Mouse (Mus musculus) kidney, postnatal 0 days (tissue): ENCODE measurements around the gene Grk5. TPM values are rescaled to one million over a fixed set of nuclear protein-coding genes. Genes with fewer than 3 reads are reported as not detected.
"Not testable (repeated sequence)": the region's sequence is repeated elsewhere in the genome, so short reads cannot be mapped to it uniquely, and the experiment has no call there.

Experiments used
- ATAC-seq: fragments of 200-750 bp; cut with Nextera tagmentation; replicated peaks from 2 replicates; pipeline ENCODE4 v1.8.0; 2017; ENCODE audit warnings: low read depth, moderate number of reproducible peaks, moderate TSS enrichment, moderate library complexity; ENCODE audit not compliant: low FRiP score
- DNase-seq: peaks from one replicate; pipeline ENCODE4 v3.0.0-alpha.2; 2016; ENCODE audit warnings: low spot score
- H3K27ac ChIP-seq: fragments of 300-500 bp; sonication (generic); 2 replicates; pipeline ENCODE4 v1.5.1; 2014; ENCODE audit warnings: mild to moderate bottlenecking
- H3K27me3 ChIP-seq: fragments of 300-500 bp; sonication (generic); 2 replicates; pipeline ENCODE4 v1.6.1; 2014; ENCODE audit warnings: low read length, mixed read lengths; ENCODE audit not compliant: insufficient read depth
- H3K36me3 ChIP-seq: fragments of 300-500 bp; sonication (generic); 2 replicates; pipeline ENCODE4 v1.6.1; 2014; ENCODE audit warnings: low read length, mixed read lengths; ENCODE audit not compliant: insufficient read depth
- H3K4me1 ChIP-seq: fragments of 300-500 bp; sonication (generic); replicated peaks from 2 replicates; pipeline ENCODE4 v1.6.1; 2014; ENCODE audit warnings: antibody characterized with exemption, low read length, mixed read lengths; ENCODE audit not compliant: insufficient read depth
- H3K4me2 ChIP-seq: fragments of 300-500 bp; sonication (generic); 2 replicates; pipeline ENCODE4 v1.6.1; 2014; ENCODE audit warnings: mild to moderate bottlenecking, low read length, moderate library complexity, mixed read lengths
- H3K4me3 ChIP-seq: fragments of 300-500 bp; sonication (generic); replicated peaks from 2 replicates; pipeline ENCODE4 v1.5.1; 2014; ENCODE audit warnings: low read depth, low read length
- H3K9ac ChIP-seq: fragments of 300-500 bp; sonication (generic); 2 replicates; pipeline ENCODE4 v1.6.1; 2014; ENCODE audit warnings: low read depth, low read length
- H3K9me3 ChIP-seq: fragments of 300-500 bp; sonication (generic); replicated peaks from 2 replicates; pipeline ENCODE4 v1.6.1; 2016; ENCODE audit warnings: low read length, inconsistent platforms, mixed read lengths
- CTCF ChIP-seq: IDR thresholded peaks from 2 replicates; pipeline ENCODE4 v1.5.1; 2016; ENCODE audit warnings: antibody characterized with exemption, low read depth, mild to moderate bottlenecking, moderate library complexity
- WGBS: fragments of 180-500 bp; shearing (Covaris S2); extraction: QIAGEN DNeasy Blood & Tissue Kit; methylation state at CpG from one replicate; pipeline ENCODE4 v1.1.7; 2014; 5-methylcytosine and 5-hydroxymethylcytosine counted together
- polyA plus RNA-seq: library from polyadenylated mRNA; unstranded; fragments of >200 nt; fragmentation: Nextera tagmentation; extraction: Ambion mirVana; gene quantifications from 2 replicates; pipeline ENCODE4 v1.2.1, GENCODE M21; 2015

The Grk5 gene
- polyA plus RNA-seq, 1 experiment from 2014 or later, result 2.3 TPM

GRCm38 (mm10) chr19:60903971-60904370 lies 14.4 kb downstream of the Grk5 start:
- no peak overlapping the region for H3K9ac ChIP-seq
- DNase-seq, result no peak
- H3K4me2 ChIP-seq, result no peak overlapping the region
- H3K27ac ChIP-seq, result no peak overlapping the region
- H3K4me3 ChIP-seq, result no peak overlapping the region
- H3K36me3 ChIP-seq, result no peaks in the 10 kb centered on the region
- TF ChIP-seq CTCF, result no peak
- H3K27me3 ChIP-seq, result no peaks in the 10 kb centered on the region
- no peak for ATAC-seq
- H3K4me1 ChIP-seq, result no peaks in the 10 kb centered on the region
- 95% methylated on average over 1 of the region's 1 CpGs for WGBS
- H3K9me3 ChIP-seq, result no peaks in the 10 kb centered on the region

GRCm38 (mm10) chr19:60905477-60905876 lies 15.9 kb downstream of the Grk5 start:
- DNase-seq (no peak), ATAC-seq (no peak)
- H3K4me2 ChIP-seq, result no peak overlapping the region
- H3K9me3 ChIP-seq, result no peaks in the 10 kb centered on the region
- H3K4me3 ChIP-seq, result no peak overlapping the region
- TF ChIP-seq CTCF, result no peak
- H3K36me3 ChIP-seq, result no peaks in the 10 kb centered on the region
- H3K4me1 ChIP-seq, result no peaks in the 10 kb centered on the region
- H3K27ac ChIP-seq, result no peak overlapping the region
- no peaks in the 10 kb centered on the region for H3K27me3 ChIP-seq
- 90% methylated on average over 5 of the region's 5 CpGs for WGBS
- H3K9ac ChIP-seq, result no peak overlapping the region

GRCm38 (mm10) chr19:60910304-60910703 lies 20.8 kb downstream of the Grk5 start:
- no peak for ATAC-seq
- H3K9ac ChIP-seq, result no peak overlapping the region

GRCm38 (mm10) chr19:60911653-60912052 lies 22.1 kb downstream of the Grk5 start:
- no peaks in the 10 kb centered on the region for H3K4me1 ChIP-seq
- H3K4me2 ChIP-seq, result no peak overlapping the region
- no peak overlapping the region for H3K4me3 ChIP-seq
- no peaks in the 10 kb centered on the region for H3K27me3 ChIP-seq
- H3K9me3 ChIP-seq, result no peaks in the 10 kb centered on the region
- ATAC-seq, result no peak
- 70% methylated on average over 2 of the region's 2 CpGs for WGBS
- H3K9ac ChIP-seq, result no peak overlapping the region
- no peaks in the 10 kb centered on the region for H3K36me3 ChIP-seq
- H3K27ac ChIP-seq, result no peak overlapping the region
- no peak for TF ChIP-seq CTCF
- no peak for DNase-seq

More at GRCm38 (mm10) chr19:60910304-60910703, 20.8 kb downstream of the Grk5 start:
- TF ChIP-seq CTCF, result no peak
- DNase-seq, result no peak
- no peak overlapping the region for H3K4me2 ChIP-seq
- no peak overlapping the region for H3K4me3 ChIP-seq
- no peaks in the 10 kb centered on the region for H3K36me3 ChIP-seq
- H3K4me1 ChIP-seq, result no peaks in the 10 kb centered on the region
- H3K27me3 ChIP-seq, result no peaks in the 10 kb centered on the region
- H3K27ac ChIP-seq, result no peak overlapping the region
- H3K9me3 ChIP-seq, result no peaks in the 10 kb centered on the region

- DNase-seq (no peak), ATAC-seq (no peak)
- Histone ChIP-seq H3K4me2 (no peak overlapping the region), H3K36me3 (no peaks in the 10 kb centered on the region), H3K9me3 (no peaks in the 10 kb centered on the region), H3K4me3 (no peak overlapping the region), H3K4me1 (no peaks in the 10 kb centered on the region), H3K9ac (no peak overlapping the region), H3K27me3 (no peaks in the 10 kb centered on the region), H3K27ac (no peak overlapping the region)
- 62% methylated on average over 4 of the region's 4 CpGs for WGBS
- no peak for TF ChIP-seq CTCF
Observed at GRCm38 (mm10) chr19:60915236-60915635, 25.7 kb downstream of the Grk5 start.

- no peak overlapping the region for H3K9ac ChIP-seq
- no peak overlapping the region for H3K4me2 ChIP-seq
- ATAC-seq (no peak), DNase-seq (no peak)
- no peaks in the 10 kb centered on the region for H3K36me3 ChIP-seq
- H3K27me3 ChIP-seq, result no peaks in the 10 kb centered on the region
- H3K27ac ChIP-seq, result no peak overlapping the region
- H3K4me1 ChIP-seq, result no peaks in the 10 kb centered on the region
- no peak overlapping the region for H3K4me3 ChIP-seq
- WGBS, result 86% methylated on average over 3 of the region's 3 CpGs
- TF ChIP-seq CTCF, result no peak
- H3K9me3 ChIP-seq, result no peaks in the 10 kb centered on the region
Observed at GRCm38 (mm10) chr19:60915862-60916261, 26.3 kb downstream of the Grk5 start.

GRCm38 (mm10) chr19:60916869-60917570 lies 27.5 kb downstream of the Grk5 start:
- peak; percentile 25 for DNase-seq
- Histone ChIP-seq H3K4me2 (no peak overlapping the region), H3K4me1 (no peaks in the 10 kb centered on the region), H3K27me3 (no peaks in the 10 kb centered on the region), H3K9me3 (no peaks in the 10 kb centered on the region), H3K9ac (no peak overlapping the region), H3K4me3 (no peak overlapping the region), H3K36me3 (no peaks in the 10 kb centered on the region), H3K27ac (no peak overlapping the region)
- 86% methylated on average over 6 of the region's 6 CpGs for WGBS
- ATAC-seq, result no peak
- TF ChIP-seq CTCF, result no peak

- not testable (repeated sequence) for H3K9me3 ChIP-seq, H3K36me3 ChIP-seq, H3K4me2 ChIP-seq, H3K27me3 ChIP-seq, H3K9ac ChIP-seq, H3K4me3 ChIP-seq, H3K4me1 ChIP-seq, DNase-seq, ATAC-seq, H3K27ac ChIP-seq
Observed at GRCm38 (mm10) chr19:60924534-60924933, 35.0 kb downstream of the Grk5 start.
